Mouse (Mus musculus): ENCODE measurements around the gene Tubgcp4. TPM values are rescaled to one million over a fixed set of nuclear protein-coding genes. Genes with fewer than 3 reads are reported as not detected.

Tubgcp4 gene
- polyA plus RNA-seq, 1 experiment: 17.0 TPM

DNA sequence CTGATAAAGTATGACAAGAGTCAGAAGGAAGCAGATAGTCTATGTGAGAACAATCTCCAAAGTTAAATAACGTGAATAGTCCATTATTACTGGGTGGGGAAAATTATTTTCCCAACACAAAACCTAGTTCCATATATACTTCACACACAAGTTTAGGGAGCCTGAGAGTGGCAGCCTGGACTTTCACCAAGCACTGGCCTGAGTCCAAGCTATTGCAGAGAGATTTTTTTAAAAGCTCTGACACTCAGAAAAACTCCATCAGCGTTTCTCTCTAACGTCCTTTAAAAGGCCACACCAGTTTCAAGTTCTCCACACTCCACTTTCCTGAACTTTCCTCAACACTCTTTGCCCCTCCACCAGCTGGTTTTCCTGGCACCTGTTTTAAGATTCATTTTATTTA lies 44.0 kb downstream of the Tubgcp4 start:
- Histone ChIP-seq H3K4me1 (ENCODE audit: control insufficient read depth, insufficient read depth, low read length) (no peaks in the 10 kb centered on the region), H3K4me3 (replicated peaks; ENCODE audit: control insufficient read depth, low read depth, low read length) (no peak overlapping the region), H3K27ac (ENCODE audit: control insufficient read depth, insufficient read depth, low read depth, low read length, poor library complexity) (no peak overlapping the region)
- TF ChIP-seq CTCF (IDR thresholded peaks at IDR 0.05; ENCODE audit: control insufficient read depth, insufficient read depth, low read length): no peak
- 71% methylated on average over 3 of the region's 3 CpGs for WGBS

DNA sequence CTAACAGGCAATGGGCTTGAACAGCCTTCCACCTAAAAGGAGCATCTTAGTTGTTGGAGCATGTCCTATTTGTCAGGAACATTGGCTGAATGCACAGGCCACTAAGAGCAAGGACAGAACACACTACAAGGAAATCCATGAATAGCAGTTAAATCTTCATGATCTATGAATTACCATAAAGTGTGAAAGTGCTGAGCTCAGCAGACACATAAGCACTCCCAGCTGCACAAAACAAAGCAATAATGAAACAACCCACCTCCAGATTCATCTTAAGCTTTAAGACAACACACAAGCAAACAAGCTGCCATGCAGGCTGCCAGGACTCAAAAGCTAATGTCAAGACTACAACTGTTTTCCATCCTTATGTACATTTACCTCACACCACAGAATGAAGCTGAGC lies 48.7 kb downstream of the Tubgcp4 start:
- no peaks in the 10 kb centered on the region for H3K4me1 ChIP-seq (ENCODE audit: control insufficient read depth, insufficient read depth, low read length)
- TF ChIP-seq CTCF (IDR thresholded peaks at IDR 0.05; ENCODE audit: control insufficient read depth, insufficient read depth, low read length): no peak
- TF ChIP-seq POLR2A (IDR thresholded peaks at IDR 0.05; ENCODE audit: borderline replicate concordance, control insufficient read depth, low read depth, low read length): no peak
- no peak overlapping the region for H3K27ac ChIP-seq (ENCODE audit: control insufficient read depth, insufficient read depth, low read depth, low read length, poor library complexity)
- no peak overlapping the region for H3K4me3 ChIP-seq (replicated peaks; ENCODE audit: control insufficient read depth, low read depth, low read length)

DNA sequence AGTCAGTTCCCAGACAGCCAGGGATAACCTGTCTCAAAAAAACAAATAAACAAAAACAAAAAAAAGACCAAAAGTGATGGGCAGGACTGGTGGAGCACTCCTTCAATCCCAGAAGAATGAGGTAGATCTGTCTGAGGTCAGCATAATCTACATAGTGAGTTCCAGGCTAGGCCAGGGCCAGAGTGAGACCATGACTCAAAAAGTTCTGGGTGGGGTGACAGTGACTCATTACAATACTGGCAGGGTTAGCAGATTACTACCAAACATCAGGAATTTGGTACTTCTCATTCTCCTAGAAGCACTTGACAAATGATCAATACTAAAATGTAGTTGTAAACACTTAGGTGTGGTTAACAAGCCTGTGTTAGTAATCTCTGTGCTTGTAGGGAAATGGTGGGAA lies 49.5 kb downstream of the Tubgcp4 start:
- no peak for TF ChIP-seq POLR2A (IDR thresholded peaks at IDR 0.05; ENCODE audit: borderline replicate concordance, control insufficient read depth, low read depth, low read length)
- no peak for TF ChIP-seq CTCF (IDR thresholded peaks at IDR 0.05; ENCODE audit: control insufficient read depth, insufficient read depth, low read length)
- no peaks in the 10 kb centered on the region for H3K4me1 ChIP-seq (ENCODE audit: control insufficient read depth, insufficient read depth, low read length)
- H3K27ac ChIP-seq (ENCODE audit: control insufficient read depth, insufficient read depth, low read depth, low read length, poor library complexity): no peak overlapping the region
- no peak overlapping the region for H3K4me3 ChIP-seq (replicated peaks; ENCODE audit: control insufficient read depth, low read depth, low read length)

DNA sequence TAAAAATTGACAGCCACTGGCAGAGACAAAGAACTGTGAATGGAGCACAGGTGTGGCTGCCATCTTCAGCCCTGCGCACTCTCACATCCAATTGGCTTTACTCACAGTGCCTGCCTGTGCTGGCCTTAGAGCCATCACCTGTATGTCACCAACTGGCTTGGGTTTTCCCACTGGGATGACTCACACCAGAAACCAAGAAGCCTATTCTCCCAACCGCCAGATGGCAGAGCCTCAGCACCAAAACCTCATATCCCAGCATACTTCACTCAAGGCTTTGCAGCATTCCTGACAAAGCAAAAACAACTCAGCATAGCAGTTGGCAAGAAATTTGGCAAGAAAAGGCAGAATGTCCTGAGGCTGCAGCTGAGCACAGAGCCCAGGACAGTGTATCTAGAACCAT lies 52.6 kb downstream of the Tubgcp4 start:
- WGBS: 92% methylated on average over 2 of the region's 2 CpGs
- H3K4me1 ChIP-seq (ENCODE audit: control insufficient read depth, insufficient read depth, low read length): no peaks in the 10 kb centered on the region
- TF ChIP-seq CTCF (IDR thresholded peaks at IDR 0.05; ENCODE audit: control insufficient read depth, insufficient read depth, low read length) (no peak), POLR2A (IDR thresholded peaks at IDR 0.05; ENCODE audit: borderline replicate concordance, control insufficient read depth, low read depth, low read length) (no peak)

DNA sequence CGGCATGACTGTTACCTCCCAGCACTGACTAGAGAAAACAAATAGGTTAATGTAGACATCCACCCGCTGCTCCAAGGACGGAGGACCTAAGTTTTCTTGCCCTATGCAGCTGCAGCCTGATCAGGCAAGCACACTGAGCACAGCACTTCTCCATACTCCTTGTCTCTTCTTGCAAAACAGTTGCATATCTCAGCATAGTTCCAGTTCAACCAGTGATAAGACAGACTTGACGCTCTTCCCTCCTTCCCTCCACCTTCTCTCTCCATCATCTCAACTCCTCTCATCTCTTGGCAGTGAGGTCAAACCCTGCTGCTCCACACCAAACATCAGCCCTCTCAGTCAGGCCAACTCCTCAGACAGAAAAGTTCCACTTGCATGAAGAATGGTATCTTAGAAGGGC lies 57.7 kb downstream of the Tubgcp4 start:
- no peak overlapping the region for H3K27ac ChIP-seq (ENCODE audit: control insufficient read depth, insufficient read depth, low read depth, low read length, poor library complexity)
- no peaks in the 10 kb centered on the region for H3K4me1 ChIP-seq (ENCODE audit: control insufficient read depth, insufficient read depth, low read length)
- TF ChIP-seq POLR2A (IDR thresholded peaks at IDR 0.05; ENCODE audit: borderline replicate concordance, control insufficient read depth, low read depth, low read length): no peak
- TF ChIP-seq CTCF (IDR thresholded peaks at IDR 0.05; ENCODE audit: control insufficient read depth, insufficient read depth, low read length): no peak
- WGBS: 84% methylated on average over 4 of the region's 4 CpGs
- H3K4me3 ChIP-seq (replicated peaks; ENCODE audit: control insufficient read depth, low read depth, low read length): no peak overlapping the region

More for the DNA sequence above, 52.6 kb downstream of the Tubgcp4 start:
- H3K4me3 ChIP-seq (replicated peaks; ENCODE audit: control insufficient read depth, low read depth, low read length): no peak overlapping the region
- no peak overlapping the region for H3K27ac ChIP-seq (ENCODE audit: control insufficient read depth, insufficient read depth, low read depth, low read length, poor library complexity)

DNA sequence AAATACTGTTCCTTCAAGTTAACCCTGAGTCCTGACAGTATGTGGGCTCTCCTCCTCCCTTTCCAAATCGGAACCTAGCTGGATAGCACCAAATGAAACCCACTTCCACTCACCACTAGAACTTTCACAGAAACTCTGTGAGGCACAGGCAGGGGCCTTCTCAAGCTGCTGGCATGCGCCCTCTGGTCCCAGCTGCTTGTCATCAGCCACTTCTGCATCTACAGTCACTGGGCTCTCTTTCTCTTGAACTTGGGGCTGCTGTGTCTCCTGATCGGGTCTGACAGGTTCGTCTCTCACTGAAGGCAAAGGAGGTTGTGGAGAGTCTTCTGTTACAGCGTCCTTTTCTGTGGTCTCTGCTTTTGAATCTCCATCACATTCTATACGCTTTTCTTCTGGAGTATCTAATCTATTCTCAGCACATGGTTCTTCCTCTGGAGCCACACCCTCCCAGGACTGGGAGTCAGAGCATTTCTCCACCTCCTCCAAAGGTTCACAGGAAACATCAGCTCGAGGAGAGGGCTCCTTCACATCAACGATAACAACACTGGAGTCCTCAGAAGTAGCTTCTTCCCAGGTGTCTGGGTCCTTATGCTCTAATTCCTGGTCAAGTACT lies 65.1 kb downstream of the Tubgcp4 start:
- H3K4me3 ChIP-seq (replicated peaks; ENCODE audit: control insufficient read depth, low read depth, low read length): peak overlapping the region; percentile 64
- H3K27ac ChIP-seq (ENCODE audit: control insufficient read depth, insufficient read depth, low read depth, low read length, poor library complexity): peak overlapping the region; percentile 79
- no peak for TF ChIP-seq CTCF (IDR thresholded peaks at IDR 0.05; ENCODE audit: control insufficient read depth, insufficient read depth, low read length)
- TF ChIP-seq POLR2A (IDR thresholded peaks at IDR 0.05; ENCODE audit: borderline replicate concordance, control insufficient read depth, low read depth, low read length): no peak
- WGBS: 64% methylated on average over 8 of the region's 8 CpGs
- peaks cover 2% of the 10 kb centered on the region; the same call in 1 of the 2 replicates for H3K4me1 ChIP-seq (ENCODE audit: control insufficient read depth, insufficient read depth, low read length)

DNA sequence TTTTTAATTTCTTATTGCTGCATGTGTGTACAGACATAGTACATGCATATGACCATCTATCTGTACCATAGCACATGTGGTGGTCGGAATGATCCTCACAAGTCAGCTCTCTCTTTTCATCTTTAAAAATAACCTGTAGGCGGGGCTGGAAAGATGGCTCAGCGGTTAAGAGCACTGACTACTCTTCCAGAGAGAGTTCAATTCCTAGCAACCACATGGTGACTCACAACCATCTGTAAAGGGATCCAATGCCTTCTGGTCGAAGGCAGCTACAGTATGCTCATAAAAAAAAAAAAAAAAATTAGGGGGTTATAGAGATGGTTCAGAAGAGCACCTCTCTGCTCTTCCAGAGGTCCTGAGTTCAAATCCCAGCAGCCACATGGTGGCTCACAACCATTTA lies 69.0 kb downstream of the Tubgcp4 start:
- no peak overlapping the region for H3K27ac ChIP-seq (ENCODE audit: control insufficient read depth, insufficient read depth, low read depth, low read length, poor library complexity)
- 78% methylated on average over 4 of the region's 4 CpGs for WGBS
- no peak for TF ChIP-seq POLR2A (IDR thresholded peaks at IDR 0.05; ENCODE audit: borderline replicate concordance, control insufficient read depth, low read depth, low read length)
- H3K4me3 ChIP-seq (replicated peaks; ENCODE audit: control insufficient read depth, low read depth, low read length): no peak overlapping the region
- peaks cover 2% of the 10 kb centered on the region; the same call in 1 of the 2 replicates for H3K4me1 ChIP-seq (ENCODE audit: control insufficient read depth, insufficient read depth, low read length)

DNA sequence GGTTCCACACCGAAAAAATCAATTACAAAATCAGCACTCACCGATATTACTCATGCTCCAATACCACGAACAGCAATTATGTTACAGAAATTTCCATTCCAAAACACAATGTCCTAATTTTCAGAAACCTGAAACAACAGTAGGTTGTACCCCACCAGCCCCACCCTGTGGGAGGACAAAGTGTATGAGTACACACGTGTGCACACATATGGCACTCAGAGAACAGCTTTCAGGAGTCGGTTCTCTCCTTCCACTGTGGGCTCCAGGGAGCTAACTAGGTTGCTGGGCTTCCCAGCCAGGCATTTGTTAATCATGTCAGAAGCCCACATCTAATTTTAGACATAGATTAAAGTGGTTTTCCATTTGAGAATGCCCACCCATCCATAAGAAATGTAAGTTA lies 73.6 kb downstream of the Tubgcp4 start:
- no peak for TF ChIP-seq POLR2A (IDR thresholded peaks at IDR 0.05; ENCODE audit: borderline replicate concordance, control insufficient read depth, low read depth, low read length)
- TF ChIP-seq CTCF (IDR thresholded peaks at IDR 0.05; ENCODE audit: control insufficient read depth, insufficient read depth, low read length): no peak
- WGBS: 83% methylated on average over 5 of the region's 5 CpGs
- no peak overlapping the region for H3K4me3 ChIP-seq (replicated peaks; ENCODE audit: control insufficient read depth, low read depth, low read length)
- no peaks in the 10 kb centered on the region for H3K4me1 ChIP-seq (ENCODE audit: control insufficient read depth, insufficient read depth, low read length)
- no peak overlapping the region for H3K27ac ChIP-seq (ENCODE audit: control insufficient read depth, insufficient read depth, low read depth, low read length, poor library complexity)

Other genes with a start within 250 kb of the Tubgcp4 start
- gene Ubr1, start 199.9 kb upstream of the Tubgcp4 start, polyA plus RNA-seq (2011; ENCODE audit: insufficient read depth, insufficient read length, low replicate concordance, missing spikeins): 9.9 and 20.4 TPM in 2 replicates
- 2.7 and 4.0 TPM in 2 replicates for gene Tmem62, start 193.6 kb upstream of the Tubgcp4 start, polyA plus RNA-seq (2011; ENCODE audit: insufficient read depth, insufficient read length, low replicate concordance, missing spikeins)
- 79.1 and 115 TPM in 2 replicates for gene Ccndbp1, start 162.3 kb upstream of the Tubgcp4 start, polyA plus RNA-seq (2011; ENCODE audit: insufficient read depth, insufficient read length, low replicate concordance, missing spikeins)
- 136 and 167 TPM in 2 replicates for gene Epb42, start 133.6 kb upstream of the Tubgcp4 start, polyA plus RNA-seq (2011; ENCODE audit: insufficient read depth, insufficient read length, low replicate concordance, missing spikeins)
- not detected in 2 replicates for gene Tgm5, start 84.8 kb upstream of the Tubgcp4 start, polyA plus RNA-seq (2011; ENCODE audit: insufficient read depth, insufficient read length, low replicate concordance, missing spikeins)
- not detected in 2 replicates for gene Tgm7, start 60.9 kb upstream of the Tubgcp4 start, polyA plus RNA-seq (2011; ENCODE audit: insufficient read depth, insufficient read length, low replicate concordance, missing spikeins)
- gene Adal, start 30.2 kb upstream of the Tubgcp4 start, polyA plus RNA-seq (2011; ENCODE audit: insufficient read depth, insufficient read length, low replicate concordance, missing spikeins): 4.4 and 4.7 TPM in 2 replicates
- 1.3 and 5.4 TPM in 2 replicates for gene Lcmt2, start 30.0 kb upstream of the Tubgcp4 start, polyA plus RNA-seq (2011; ENCODE audit: insufficient read depth, insufficient read length, low replicate concordance, missing spikeins)
- gene Zscan29, start 471 bp downstream of the Tubgcp4 start, polyA plus RNA-seq (2011; ENCODE audit: insufficient read depth, insufficient read length, low replicate concordance, missing spikeins): 4.4 and 12.3 TPM in 2 replicates
- 14.8 and 20.1 TPM in 2 replicates for gene Trp53bp1, start 100.8 kb downstream of the Tubgcp4 start, polyA plus RNA-seq (2011; ENCODE audit: insufficient read depth, insufficient read length, low replicate concordance, missing spikeins)
- 0.55 and 0.59 TPM in 2 replicates for gene Map1a, start 118.9 kb downstream of the Tubgcp4 start, polyA plus RNA-seq (2011; ENCODE audit: insufficient read depth, insufficient read length, low replicate concordance, missing spikeins)
- gene Ppip5k1, start 184.7 kb downstream of the Tubgcp4 start, polyA plus RNA-seq (2011; ENCODE audit: insufficient read depth, insufficient read length, low replicate concordance, missing spikeins): 4.3 and 16.7 TPM in 2 replicates
- 4.2 TPM in 1 of 2 replicates, not detected in the other for gene Ckmt1, start 187.1 kb downstream of the Tubgcp4 start, polyA plus RNA-seq (2011; ENCODE audit: insufficient read depth, insufficient read length, low replicate concordance, missing spikeins)
- gene Strc, start 216.5 kb downstream of the Tubgcp4 start, polyA plus RNA-seq (2011; ENCODE audit: insufficient read depth, insufficient read length, low replicate concordance, missing spikeins): not detected in 2 replicates
- 113 and 230 TPM in 2 replicates for gene Pdia3, start 243.1 kb downstream of the Tubgcp4 start, polyA plus RNA-seq (2011; ENCODE audit: insufficient read depth, insufficient read length, low replicate concordance, missing spikeins)
- 0.70 and 0.87 TPM in 2 replicates for gene Catsper2, start 243.1 kb downstream of the Tubgcp4 start, polyA plus RNA-seq (2011; ENCODE audit: insufficient read depth, insufficient read length, low replicate concordance, missing spikeins)

Data from bone marrow, adult 2 months (tissue).